Mouse (Mus musculus) layer of hippocampus, postnatal 25 days (tissue): ENCODE data around the gene Skp1a. TPM values are rescaled to one million over a fixed set of nuclear protein-coding genes. Genes with fewer than 3 reads are reported as not detected.

Source experiments
- total RNA-seq, 2 experiments: library from RNA; stranded (reverse); gene quantifications; 2 replicates each; pipeline ENCODE4 v1.2.3; 2021

Gene Skp1a
- total RNA-seq, 2 experiments from 2014 or later = 448 to 507 TPM

Other genes starting within 250 kb of the Skp1a start
- gene Ube2b, start 231.2 kb upstream of the Skp1a start, total RNA-seq = 100 to 1,000 TPM; 187 to 191 TPM
- 10 to 100 TPM; 14.2 to 17.3 TPM for gene Cdkl3, start 227.8 kb upstream of the Skp1a start, total RNA-seq
- gene Ppp2ca, start 133.3 kb upstream of the Skp1a start, total RNA-seq = 100 to 1,000 TPM; 115 to 119 TPM
- gene Olfr1373, start 86.5 kb upstream of the Skp1a start, total RNA-seq = not detected
- gene Olfr1371, start 18.0 kb upstream of the Skp1a start, total RNA-seq = not detected
- 1 to 10 TPM; 3.2 to 3.4 TPM for gene Tcf7, start 51.0 kb downstream of the Skp1a start, total RNA-seq
- gene Vdac1, start 128.9 kb downstream of the Skp1a start, total RNA-seq = 100 to 1,000 TPM; 529 to 579 TPM
- gene 9530068E07Rik, start 164.4 kb downstream of the Skp1a start, total RNA-seq = 10 to 100 TPM; 71.3 to 78.1 TPM